Mouse (Mus musculus): Measurements from ENCODE around the gene Agxt.

The Agxt gene

DNA sequence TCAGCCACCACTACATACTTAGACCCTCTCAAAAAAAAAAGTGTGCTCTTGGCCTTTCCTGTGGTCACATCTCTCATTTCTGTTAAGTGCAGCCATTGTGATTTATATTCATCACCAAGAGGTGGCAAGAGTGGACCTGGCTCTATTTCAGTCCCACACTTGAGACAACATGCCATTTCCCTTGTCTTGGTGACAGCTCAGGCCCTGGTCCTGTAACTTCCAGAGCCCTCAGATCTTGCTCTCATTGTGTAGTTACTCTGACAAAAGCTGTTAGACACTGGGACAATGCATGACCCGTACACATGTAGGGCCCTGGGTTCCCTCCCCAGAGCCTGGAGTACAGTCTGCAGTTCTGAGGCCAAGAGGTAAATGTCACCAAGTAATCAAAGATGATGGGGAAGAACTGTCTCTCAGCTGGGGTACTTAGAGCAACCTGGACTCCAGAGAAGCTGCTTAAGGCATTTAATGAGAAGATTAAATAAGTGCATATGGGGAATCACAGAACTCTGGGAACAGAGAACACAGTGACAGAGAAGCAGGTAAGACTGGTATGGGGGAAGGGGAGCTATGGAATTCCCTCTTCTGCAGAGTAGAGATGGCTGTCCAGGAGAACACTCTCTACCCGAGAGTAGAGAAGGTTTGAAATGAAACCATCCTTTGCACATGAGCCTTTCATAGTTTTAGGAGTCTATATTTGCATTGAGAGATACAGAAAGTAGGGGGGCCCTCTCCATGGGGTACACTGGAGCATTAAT, 16.0 kb downstream of the Agxt start:
- DNase-seq = no peak

DNA sequence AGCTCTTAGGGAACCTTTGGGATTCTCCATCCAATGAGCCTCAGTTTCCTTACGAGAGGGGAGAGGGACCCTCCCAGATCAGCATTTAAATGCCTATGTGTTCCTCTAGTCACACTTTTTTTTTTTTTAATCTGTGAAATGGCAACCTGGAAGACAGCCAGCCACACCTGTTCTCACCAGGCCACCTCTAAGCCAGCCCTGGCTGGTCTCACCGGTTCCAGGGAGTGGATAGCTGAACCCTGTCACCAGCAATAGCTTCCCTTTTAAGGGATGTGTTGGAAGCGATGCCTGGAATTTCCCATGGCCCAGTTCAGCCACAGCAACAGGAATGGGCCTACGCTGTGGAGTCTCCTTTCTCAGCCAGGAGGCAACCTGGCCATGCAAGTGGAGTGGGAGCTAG, 22.5 kb downstream of the Agxt start:
- DNase-seq = no peak

- DNase-seq = no peak
Observed at GRCm38 (mm10) chr1:93158916-93159315, 23.9 kb downstream of the Agxt start.

- peak; percentile 73 for DNase-seq
Observed at GRCm38 (mm10) chr1:93159566-93160500, 24.8 kb downstream of the Agxt start.

- peak; percentile 50 for DNase-seq
Observed at GRCm38 (mm10) chr1:93160501-93161133, 25.6 kb downstream of the Agxt start, which contains the start of gene 2310007B03Rik. Gene 2310007B03Rik (minus strand): TSS chr1:93160948.

- no peak for DNase-seq
Observed at GRCm38 (mm10) chr1:93161350-93161749, 26.3 kb downstream of the Agxt start.

DNA sequence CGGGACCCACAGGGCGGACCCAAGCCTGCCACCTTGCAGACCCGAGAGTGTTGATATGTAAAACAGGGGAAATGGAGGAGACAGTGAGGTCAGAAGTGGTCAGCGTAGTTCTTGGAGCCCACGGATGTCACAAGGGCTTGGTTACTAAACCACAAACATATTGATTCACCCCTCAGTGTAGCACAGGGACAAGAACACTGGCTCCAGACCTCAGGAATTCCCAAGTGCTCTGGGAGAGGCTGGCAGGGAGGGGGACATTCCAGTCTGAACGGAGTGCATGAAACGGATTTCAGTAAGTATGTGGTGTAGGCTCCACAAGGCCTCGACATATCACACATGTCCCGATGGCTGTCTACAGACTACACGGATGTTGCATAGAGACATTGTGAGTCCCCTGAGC, 26.9 kb downstream of the Agxt start:
- DNase-seq = peak; percentile 45

- peak; percentile 42 for DNase-seq
Observed at GRCm38 (mm10) chr1:93162588-93162987, 27.5 kb downstream of the Agxt start.

- DNase-seq = no peak
Observed at GRCm38 (mm10) chr1:93165447-93165846, 30.4 kb downstream of the Agxt start.

DNA sequence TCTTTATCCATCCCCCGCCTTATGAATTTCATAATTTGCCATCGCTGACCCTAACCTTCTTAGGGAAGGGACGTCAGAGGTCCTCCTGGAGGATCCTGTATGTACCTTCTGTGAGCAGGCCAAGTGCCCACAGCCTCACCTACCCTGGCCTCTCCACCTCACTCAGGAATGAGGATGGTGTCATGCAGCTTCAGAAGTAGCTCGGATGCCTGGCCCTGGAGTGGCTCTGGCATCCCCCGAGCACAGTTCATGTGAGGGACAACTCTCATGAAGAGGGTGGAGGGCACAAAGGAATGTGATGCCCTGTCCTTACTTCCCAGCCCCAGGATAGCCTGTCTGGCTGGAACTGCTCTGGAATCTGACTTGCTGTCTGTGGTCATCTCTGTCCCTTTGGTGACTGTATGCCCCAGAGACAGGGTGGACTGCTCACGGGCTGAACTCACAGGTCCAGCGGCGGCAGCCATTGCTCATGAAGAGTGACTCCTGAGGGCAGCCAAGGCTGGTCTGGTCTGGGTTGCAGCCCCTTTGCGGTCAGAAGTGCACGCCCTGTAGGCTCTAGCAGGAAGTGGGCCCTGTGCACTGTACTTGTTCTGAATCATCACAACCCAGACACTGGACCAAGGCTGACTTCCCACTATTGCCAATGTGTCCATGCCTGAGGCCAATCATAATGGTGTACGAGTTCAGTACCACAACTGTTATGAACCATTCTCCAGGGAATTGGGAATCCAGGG, 31.5 kb downstream of the Agxt start:
- DNase-seq = no peak

GRCm38 (mm10) chr1:93168295-93168775, 33.3 kb downstream of the Agxt start, which contains the start of gene Crocc2:
Gene Crocc2 (plus strand): TSS chr1:93168725.
- no peak for DNase-seq

GRCm38 (mm10) chr1:93173665-93174064, 38.6 kb downstream of the Agxt start:
- DNase-seq = no peak

- peak; percentile 85 for DNase-seq
Observed at GRCm38 (mm10) chr1:93174399-93174798, 39.4 kb downstream of the Agxt start.

GRCm38 (mm10) chr1:93175849-93176248, 40.8 kb downstream of the Agxt start:
- DNase-seq = no peak

GRCm38 (mm10) chr1:93176525-93177332, 41.7 kb downstream of the Agxt start:
- peak; percentile 80 for DNase-seq

DNA sequence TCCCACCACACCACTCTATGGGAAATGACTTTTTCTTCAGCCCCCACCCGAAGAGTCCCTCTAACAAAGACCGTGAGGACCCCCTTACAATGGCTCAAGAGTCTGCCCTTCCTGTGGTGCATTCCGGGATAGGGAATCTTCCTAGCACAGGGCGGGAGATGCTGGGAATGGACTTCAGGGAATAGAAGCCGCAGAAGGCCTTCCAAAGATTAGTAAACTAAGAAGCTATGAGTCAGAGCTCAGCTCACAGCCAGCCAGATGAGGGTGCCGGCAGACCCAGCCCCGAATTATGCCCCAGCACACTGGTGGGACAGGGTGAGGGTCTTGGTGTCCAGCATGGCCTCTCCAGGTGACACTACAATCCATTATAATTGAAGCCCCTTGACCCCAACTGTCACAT, 47.2 kb downstream of the Agxt start:
- DNase-seq = no peak

GRCm38 (mm10) chr1:93184071-93184828, 49.2 kb downstream of the Agxt start:
- DNase-seq = peak; percentile 51

DNA sequence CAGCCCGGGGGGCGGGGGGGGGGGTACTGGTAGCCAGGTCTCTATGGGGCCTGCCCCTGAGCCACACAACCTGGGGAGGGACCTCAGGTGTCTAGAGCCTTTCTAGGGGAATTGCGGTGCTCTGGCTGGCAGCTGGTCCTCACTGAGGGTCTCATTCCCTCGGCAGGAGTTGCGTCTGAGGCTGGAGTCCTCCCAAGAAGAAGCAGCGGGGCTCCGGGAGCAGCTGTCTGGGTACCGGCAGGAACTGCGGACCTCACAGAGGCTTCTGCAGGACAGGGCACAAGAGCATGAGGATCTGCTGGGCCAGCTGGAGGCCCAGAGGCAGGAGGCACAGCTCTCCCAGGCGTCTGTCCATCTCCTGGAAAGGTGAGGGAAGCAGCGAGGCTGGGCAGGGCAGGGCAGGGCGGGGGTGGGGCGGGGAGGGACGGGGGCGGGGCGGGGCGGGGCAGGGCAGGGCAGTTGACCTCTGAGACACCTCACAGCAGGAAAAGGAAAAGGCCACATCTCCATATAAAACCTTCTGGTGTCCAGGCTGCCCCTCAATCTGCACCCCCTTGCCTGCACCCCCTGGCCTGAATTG, 55.8 kb downstream of the Agxt start:
- DNase-seq = no peak

GRCm38 (mm10) chr1:93194961-93195360, 59.9 kb downstream of the Agxt start:
- DNase-seq = no peak

All from lung, postnatal 10 days (tissue).